Mouse (Mus musculus): Measurements from ENCODE around the gene Lgals3. TPM values are rescaled to one million over a fixed set of nuclear protein-coding genes. Genes with fewer than 3 reads are reported as not detected.

The Lgals3 gene
- polyA plus RNA-seq, 1 experiment: 24.7 TPM

DNA sequence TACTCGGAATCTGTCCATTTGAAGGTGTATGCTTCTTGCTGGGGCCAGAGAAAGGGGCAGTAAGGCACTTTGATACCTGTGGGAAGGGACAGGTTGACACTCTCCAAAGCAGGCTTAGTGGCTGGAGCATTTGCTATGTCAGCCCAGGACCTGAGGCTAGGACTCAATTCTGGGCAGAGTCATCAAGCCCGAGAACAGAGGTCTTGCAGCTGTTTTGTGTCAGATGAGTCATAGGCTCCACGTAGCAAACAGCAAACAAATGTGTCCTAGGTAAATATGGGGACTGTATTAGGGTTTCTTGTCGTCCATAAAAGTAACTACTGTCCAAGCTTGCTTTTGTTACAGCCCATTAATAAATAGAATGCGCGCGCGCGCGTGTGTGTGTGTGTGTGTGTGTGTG is 15.3 kb upstream of the Lgals3 start:
- Histone ChIP-seq H3K9ac (ENCODE audit: low read depth, poor library complexity, severe bottlenecking) (no peak overlapping the region), H3K4me3 (ENCODE audit: low read depth, low read length) (no peak overlapping the region), H3K36me3 (ENCODE audit: control insufficient read depth, insufficient read depth, low read length, poor library complexity, severe bottlenecking) (no peaks in the 10 kb centered on the region), H3K4me1 (ENCODE audit: control insufficient read depth, insufficient read depth, low read length) (no peaks in the 10 kb centered on the region), H3K9me3 (replicated peaks; ENCODE audit: control insufficient read depth, insufficient read depth, low read length, poor library complexity, severe bottlenecking) (no peaks in the 10 kb centered on the region), H3K27ac (ENCODE audit: insufficient read depth, low read length) (no peak overlapping the region), H3K27me3 (ENCODE audit: control insufficient read depth, insufficient read depth, low read length, poor library complexity, severe bottlenecking) (no peaks in the 10 kb centered on the region)
- no peak for TF ChIP-seq CTCF (IDR thresholded peaks at IDR 0.05; ENCODE audit: low read depth, low read length)
- TF ChIP-seq POLR2A (IDR thresholded peaks at IDR 0.05; ENCODE audit: insufficient read depth, low read length): no peak
- no peak for TF ChIP-seq EP300 (IDR thresholded peaks at IDR 0.05; ENCODE audit: insufficient read depth, low read depth, low read length)

DNA sequence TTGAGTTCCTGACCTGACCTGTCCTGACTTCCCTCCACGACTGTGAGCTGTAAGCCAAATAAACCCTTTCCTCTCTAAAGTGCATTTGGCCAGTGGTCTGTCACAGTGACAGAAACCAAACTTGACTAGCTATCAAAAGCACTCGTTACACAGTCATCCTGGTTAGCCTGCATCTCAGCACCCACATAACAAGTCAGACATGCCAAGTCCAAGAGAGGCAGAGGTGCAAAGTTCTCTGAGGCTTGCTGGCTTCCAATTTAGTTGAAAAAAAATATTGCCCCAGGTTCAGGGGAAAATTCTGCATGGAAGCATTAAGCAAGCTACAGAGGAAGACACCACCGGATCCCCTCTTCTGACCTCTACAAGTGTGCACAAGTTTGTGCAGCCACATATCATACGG is 14.3 kb upstream of the Lgals3 start:
- Histone ChIP-seq H3K27ac (ENCODE audit: insufficient read depth, low read length) (no peak overlapping the region), H3K9me3 (replicated peaks; ENCODE audit: control insufficient read depth, insufficient read depth, low read length, poor library complexity, severe bottlenecking) (no peaks in the 10 kb centered on the region), H3K4me3 (ENCODE audit: low read depth, low read length) (no peak overlapping the region), H3K36me3 (ENCODE audit: control insufficient read depth, insufficient read depth, low read length, poor library complexity, severe bottlenecking) (no peaks in the 10 kb centered on the region), H3K27me3 (ENCODE audit: control insufficient read depth, insufficient read depth, low read length, poor library complexity, severe bottlenecking) (no peaks in the 10 kb centered on the region), H3K9ac (ENCODE audit: low read depth, poor library complexity, severe bottlenecking) (no peak overlapping the region), H3K4me1 (ENCODE audit: control insufficient read depth, insufficient read depth, low read length) (no peaks in the 10 kb centered on the region)
- TF ChIP-seq POLR2A (IDR thresholded peaks at IDR 0.05; ENCODE audit: insufficient read depth, low read length) (no peak), CTCF (IDR thresholded peaks at IDR 0.05; ENCODE audit: low read depth, low read length) (no peak), EP300 (IDR thresholded peaks at IDR 0.05; ENCODE audit: insufficient read depth, low read depth, low read length) (no peak)

DNA sequence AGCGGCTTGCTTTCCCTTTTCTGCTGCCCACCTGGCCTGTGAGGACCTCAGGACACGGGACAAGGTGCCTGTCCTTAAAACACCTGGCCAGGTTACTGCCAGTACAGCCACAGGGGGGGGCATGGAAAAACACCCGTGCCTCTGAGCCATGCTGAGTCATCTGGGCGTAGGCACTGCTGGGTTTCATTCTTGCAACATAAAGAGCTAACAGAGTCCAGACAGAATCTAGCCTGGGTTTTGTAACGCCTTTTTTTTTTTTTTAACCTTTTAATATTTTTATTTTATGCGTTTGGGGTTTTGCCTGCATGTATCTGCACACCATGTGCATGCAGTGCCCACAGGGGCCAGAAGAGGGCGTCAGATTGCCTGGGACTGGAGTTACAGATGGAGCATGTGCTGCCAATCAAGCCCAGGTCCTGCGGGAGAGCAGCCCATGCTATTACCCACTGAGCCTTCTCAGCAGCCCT is 13.4 kb upstream of the Lgals3 start:
- no peak overlapping the region for H3K4me3 ChIP-seq (ENCODE audit: low read depth, low read length)

GRCm38 (mm10) chr14:47354948-47355347 is 12.6 kb upstream of the Lgals3 start:
- Histone ChIP-seq H3K9me3 (replicated peaks; ENCODE audit: control insufficient read depth, insufficient read depth, low read length, poor library complexity, severe bottlenecking) (no peaks in the 10 kb centered on the region), H3K36me3 (ENCODE audit: control insufficient read depth, insufficient read depth, low read length, poor library complexity, severe bottlenecking) (no peaks in the 10 kb centered on the region), H3K9ac (ENCODE audit: low read depth, poor library complexity, severe bottlenecking) (no peak overlapping the region), H3K4me1 (ENCODE audit: control insufficient read depth, insufficient read depth, low read length) (no peaks in the 10 kb centered on the region), H3K27ac (ENCODE audit: insufficient read depth, low read length) (no peak overlapping the region), H3K27me3 (ENCODE audit: control insufficient read depth, insufficient read depth, low read length, poor library complexity, severe bottlenecking) (no peaks in the 10 kb centered on the region), H3K4me3 (ENCODE audit: low read depth, low read length) (no peak overlapping the region)
- TF ChIP-seq CTCF (IDR thresholded peaks at IDR 0.05; ENCODE audit: low read depth, low read length): no peak
- TF ChIP-seq EP300 (IDR thresholded peaks at IDR 0.05; ENCODE audit: insufficient read depth, low read depth, low read length): no peak
- TF ChIP-seq POLR2A (IDR thresholded peaks at IDR 0.05; ENCODE audit: insufficient read depth, low read length): no peak

More for the DNA sequence above, 13.4 kb upstream of the Lgals3 start:
- no peaks in the 10 kb centered on the region for H3K9me3 ChIP-seq (replicated peaks; ENCODE audit: control insufficient read depth, insufficient read depth, low read length, poor library complexity, severe bottlenecking)
- no peaks in the 10 kb centered on the region for H3K27me3 ChIP-seq (ENCODE audit: control insufficient read depth, insufficient read depth, low read length, poor library complexity, severe bottlenecking)
- H3K9ac ChIP-seq (ENCODE audit: low read depth, poor library complexity, severe bottlenecking): no peak overlapping the region
- TF ChIP-seq POLR2A (IDR thresholded peaks at IDR 0.05; ENCODE audit: insufficient read depth, low read length) (no peak), EP300 (IDR thresholded peaks at IDR 0.05; ENCODE audit: insufficient read depth, low read depth, low read length) (peak; percentile 29; the same call in 1 of the 2 replicates), CTCF (IDR thresholded peaks at IDR 0.05; ENCODE audit: low read depth, low read length) (peak; percentile 85)
- no peaks in the 10 kb centered on the region for H3K36me3 ChIP-seq (ENCODE audit: control insufficient read depth, insufficient read depth, low read length, poor library complexity, severe bottlenecking)
- no peak overlapping the region for H3K27ac ChIP-seq (ENCODE audit: insufficient read depth, low read length)
- no peaks in the 10 kb centered on the region for H3K4me1 ChIP-seq (ENCODE audit: control insufficient read depth, insufficient read depth, low read length)

- H3K4me1 ChIP-seq (ENCODE audit: control insufficient read depth, insufficient read depth, low read length): no peaks in the 10 kb centered on the region
- no peaks in the 10 kb centered on the region for H3K36me3 ChIP-seq (ENCODE audit: control insufficient read depth, insufficient read depth, low read length, poor library complexity, severe bottlenecking)
- no peaks in the 10 kb centered on the region for H3K27me3 ChIP-seq (ENCODE audit: control insufficient read depth, insufficient read depth, low read length, poor library complexity, severe bottlenecking)
- TF ChIP-seq POLR2A (IDR thresholded peaks at IDR 0.05; ENCODE audit: insufficient read depth, low read length) (no peak), EP300 (IDR thresholded peaks at IDR 0.05; ENCODE audit: insufficient read depth, low read depth, low read length) (no peak), CTCF (IDR thresholded peaks at IDR 0.05; ENCODE audit: low read depth, low read length) (no peak)
- H3K27ac ChIP-seq (ENCODE audit: insufficient read depth, low read length): no peak overlapping the region
- no peak overlapping the region for H3K4me3 ChIP-seq (ENCODE audit: low read depth, low read length)
- H3K9ac ChIP-seq (ENCODE audit: low read depth, poor library complexity, severe bottlenecking): no peak overlapping the region
- H3K9me3 ChIP-seq (replicated peaks; ENCODE audit: control insufficient read depth, insufficient read depth, low read length, poor library complexity, severe bottlenecking): no peaks in the 10 kb centered on the region
Measured at GRCm38 (mm10) chr14:47356622-47357021, 10.9 kb upstream of the Lgals3 start.

GRCm38 (mm10) chr14:47359610-47360009 is 7.9 kb upstream of the Lgals3 start:
- TF ChIP-seq CTCF (IDR thresholded peaks at IDR 0.05; ENCODE audit: low read depth, low read length): no peak
- no peak for TF ChIP-seq EP300 (IDR thresholded peaks at IDR 0.05; ENCODE audit: insufficient read depth, low read depth, low read length)
- no peak for TF ChIP-seq POLR2A (IDR thresholded peaks at IDR 0.05; ENCODE audit: insufficient read depth, low read length)
- H3K27me3 ChIP-seq (ENCODE audit: control insufficient read depth, insufficient read depth, low read length, poor library complexity, severe bottlenecking): no peaks in the 10 kb centered on the region

More at GRCm38 (mm10) chr14:47359610-47360009, 7.9 kb upstream of the Lgals3 start:
- no peaks in the 10 kb centered on the region for H3K36me3 ChIP-seq (ENCODE audit: control insufficient read depth, insufficient read depth, low read length, poor library complexity, severe bottlenecking)
- no peak overlapping the region for H3K9ac ChIP-seq (ENCODE audit: low read depth, poor library complexity, severe bottlenecking)
- H3K4me3 ChIP-seq (ENCODE audit: low read depth, low read length): no peak overlapping the region
- peaks cover 2% of the 10 kb centered on the region for H3K4me1 ChIP-seq (ENCODE audit: control insufficient read depth, insufficient read depth, low read length)
- no peak overlapping the region for H3K27ac ChIP-seq (ENCODE audit: insufficient read depth, low read length)
- H3K9me3 ChIP-seq (replicated peaks; ENCODE audit: control insufficient read depth, insufficient read depth, low read length, poor library complexity, severe bottlenecking): no peaks in the 10 kb centered on the region
